Mouse (Mus musculus): ENCODE measurements around the gene Pkd2. TPM values are rescaled to one million over a fixed set of nuclear protein-coding genes. Genes with fewer than 3 reads are reported as not detected.
"Not testable (repeated sequence)": the region's sequence is repeated elsewhere in the genome, so short reads cannot be mapped to it uniquely, and the experiment has no call there.

Pkd2 gene
- 10 to 100 TPM; 25.2 to 26.7 TPM for total RNA-seq (2021)
- long read RNA-seq, experiment 1, full-length matches to known transcripts: 20 of 37 reads
- long read RNA-seq, experiment 1, partial matches to known transcripts: 8 of 37 reads
- long read RNA-seq, experiment 1, other reads (novel, unspliced or antisense): 9 of 37 reads
- long read RNA-seq, experiment 2, full-length matches to known transcripts: 8 of 22 reads
- long read RNA-seq, experiment 2, partial matches to known transcripts: 6 of 22 reads
- long read RNA-seq, experiment 2, other reads (novel, unspliced or antisense): 8 of 22 reads

DNA sequence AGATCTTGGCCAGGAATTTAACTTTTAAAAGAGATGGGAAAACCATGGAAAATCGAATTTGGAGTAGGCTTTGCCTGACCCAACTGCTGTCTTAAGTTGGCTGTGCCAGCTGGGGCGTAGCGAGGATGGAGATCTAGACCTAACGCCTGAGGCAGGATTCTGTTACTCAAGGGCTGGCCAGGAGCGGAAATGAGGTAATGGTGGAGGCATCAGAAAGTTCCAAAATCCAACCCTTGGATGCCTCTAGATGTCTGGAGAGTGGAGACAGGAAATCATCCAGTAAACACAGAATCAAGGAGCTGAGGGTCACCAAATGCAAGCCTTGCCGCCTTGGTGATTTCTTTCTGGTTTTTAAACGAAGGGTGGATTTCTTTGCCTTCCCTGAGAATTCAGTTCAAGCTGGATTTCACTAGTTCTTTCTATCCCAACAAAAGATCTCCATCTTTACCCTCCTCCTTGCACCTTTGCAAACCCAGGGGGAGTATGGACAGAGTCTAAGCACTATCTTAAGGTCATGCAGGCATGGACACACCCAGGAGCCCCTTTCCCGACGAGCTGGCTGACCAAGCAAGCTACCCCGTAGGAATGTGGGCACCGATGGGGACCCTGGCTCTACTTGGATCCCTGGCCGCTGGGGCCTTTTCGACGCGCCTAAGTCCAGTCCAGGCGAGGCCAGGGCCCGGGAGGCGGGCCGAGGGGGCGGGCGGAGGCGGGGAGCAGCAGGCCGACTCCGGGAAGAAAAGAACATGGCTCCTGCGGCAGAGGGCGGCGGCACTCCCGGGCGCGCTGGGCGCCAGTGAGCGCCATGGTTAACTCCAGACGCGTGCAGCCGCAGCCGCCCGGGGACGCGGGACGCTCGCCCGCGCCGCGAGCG, at the start of gene Pkd2:
TSS of gene Pkd2 (plus strand) at position 619 of the 874 bp plus-strand sequence.
- peak in 1 of 2 experiments; percentile 62 for DNase-seq (ENCODE audit: low spot score in 2 of 2)
- intact Hi-C loops (cut with DNase I): no loop called here

DNA sequence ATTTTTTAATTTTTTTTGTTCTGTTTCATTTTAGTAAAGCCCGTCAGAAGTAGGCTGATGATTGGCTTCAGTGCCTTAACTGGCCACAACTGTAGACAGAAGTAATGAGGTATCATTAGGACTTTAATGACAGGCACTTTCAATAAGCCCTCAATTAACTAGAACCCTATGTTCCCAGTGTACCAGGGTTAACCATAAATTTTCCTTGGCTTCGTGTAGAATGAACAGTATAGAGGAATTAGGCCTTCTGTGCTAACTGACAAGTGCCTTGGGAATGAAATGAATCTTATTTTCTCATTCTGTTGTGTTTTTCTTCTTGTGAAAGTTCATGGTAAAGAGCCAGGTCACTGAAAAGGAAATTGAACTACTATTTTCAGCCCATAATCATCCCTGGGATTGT, 43.3 kb upstream of the Pkd2 start:
- DNase-seq (ENCODE audit: low spot score in 2 of 2): no peak
- intact Hi-C loops (cut with DNase I): no loop called here

DNA sequence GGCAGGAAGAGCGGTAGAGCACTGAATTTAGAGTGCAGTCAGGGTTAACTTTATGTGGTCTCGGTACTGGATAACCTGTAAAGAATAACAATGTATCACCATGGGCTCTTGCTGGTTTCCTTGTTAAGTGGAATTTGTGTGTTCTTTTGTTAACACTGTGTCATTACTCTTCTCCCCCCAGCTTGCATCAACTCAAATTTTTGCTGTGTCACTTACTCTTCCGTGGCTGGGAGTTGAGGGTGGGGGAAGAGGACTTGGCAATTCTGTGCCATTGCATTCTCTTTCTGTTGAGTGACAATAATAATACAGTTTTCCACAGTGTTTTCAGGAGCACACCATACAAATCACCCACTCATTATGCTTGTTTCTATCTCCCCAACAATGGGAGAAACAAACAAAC, 42.2 kb upstream of the Pkd2 start:
- intact Hi-C loops (cut with DNase I): no loop called here
- no peak for DNase-seq (ENCODE audit: low spot score in 2 of 2)

DNA sequence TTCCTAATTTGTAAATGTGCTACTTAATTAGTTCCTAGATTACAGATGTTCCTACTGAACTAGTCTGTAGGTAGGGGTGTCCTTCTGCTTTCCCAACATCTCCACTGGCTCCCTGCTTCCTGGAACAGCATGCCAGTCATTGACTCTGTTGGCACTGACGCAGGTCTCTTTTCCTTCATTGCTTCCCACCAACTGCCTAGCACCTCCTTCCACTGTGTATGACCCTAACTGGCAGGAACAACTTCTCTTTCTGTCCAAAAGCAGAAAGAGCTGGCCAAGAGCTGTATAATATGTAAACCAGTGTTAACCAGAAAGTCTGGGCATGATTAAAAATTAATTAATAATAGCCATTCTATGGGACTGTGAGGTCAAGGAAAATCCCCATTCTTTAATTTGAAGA, 41.5 kb upstream of the Pkd2 start:
- no peak for DNase-seq (ENCODE audit: low spot score in 2 of 2)
- intact Hi-C loops (cut with DNase I): no loop called here

DNA sequence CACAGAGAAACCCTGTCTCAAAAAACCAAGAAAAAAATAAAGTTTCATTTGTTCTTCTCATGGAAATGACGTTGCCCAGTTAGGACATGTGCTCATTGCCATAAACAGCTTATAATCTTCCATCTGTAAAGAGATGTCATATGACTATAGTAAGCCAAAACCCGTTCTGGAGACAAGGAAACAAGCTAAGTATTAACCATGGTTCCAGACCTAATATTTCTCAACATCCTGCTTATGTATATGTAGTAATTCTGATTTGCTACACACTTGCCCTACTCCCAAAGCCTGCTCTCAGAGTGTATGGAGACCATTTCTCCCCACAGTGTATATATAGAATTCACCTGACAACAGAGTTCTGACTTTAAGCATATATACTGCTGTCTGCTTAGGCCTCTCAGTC, 37.2 kb upstream of the Pkd2 start:
- DNase-seq (ENCODE audit: low spot score in 2 of 2): no peak
- intact Hi-C loops (cut with DNase I): no loop called here

DNA sequence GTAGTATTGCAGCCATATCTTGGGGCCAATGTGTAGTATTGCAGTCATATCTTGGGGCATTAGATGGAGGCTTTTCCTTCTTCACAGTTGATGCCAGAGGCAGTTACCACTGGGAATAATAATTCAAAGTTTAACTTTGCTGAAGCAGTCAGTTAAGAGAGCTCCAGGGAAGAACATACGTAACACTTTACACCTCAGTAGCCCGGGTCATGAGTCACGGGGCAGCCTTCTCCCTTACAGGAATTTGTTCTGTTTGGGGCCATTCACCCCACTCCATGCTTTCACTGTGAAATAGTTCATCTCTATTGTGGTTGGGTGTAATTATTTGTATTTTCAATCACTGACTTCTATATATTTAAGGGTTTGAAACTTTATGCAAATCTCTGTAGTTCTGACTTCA, 35.4 kb upstream of the Pkd2 start:
- no peak for DNase-seq (ENCODE audit: low spot score in 2 of 2)
- intact Hi-C loops (cut with DNase I): no loop called here

DNA sequence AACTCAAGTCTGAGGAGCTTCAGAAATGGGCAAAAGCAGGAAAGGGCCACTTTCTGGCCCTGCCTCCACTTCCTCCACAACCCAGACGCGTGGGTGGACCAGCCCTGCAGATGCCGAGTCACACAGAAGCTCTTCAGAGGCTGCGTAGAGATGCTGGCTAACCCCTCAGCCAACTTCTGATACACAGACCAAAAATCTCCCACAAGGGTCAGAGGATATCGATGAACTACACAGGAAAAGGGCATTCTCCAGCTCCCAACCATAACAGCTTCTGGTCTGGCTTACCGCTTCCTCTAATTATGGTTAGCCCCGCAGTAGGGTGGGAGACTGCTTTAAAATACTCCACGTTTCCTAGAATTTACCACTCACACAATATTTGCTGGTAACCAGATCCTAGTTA, 33.3 kb upstream of the Pkd2 start:
- intact Hi-C loops (cut with DNase I): no loop called here
- DNase-seq (ENCODE audit: low spot score in 2 of 2): no peak

DNA sequence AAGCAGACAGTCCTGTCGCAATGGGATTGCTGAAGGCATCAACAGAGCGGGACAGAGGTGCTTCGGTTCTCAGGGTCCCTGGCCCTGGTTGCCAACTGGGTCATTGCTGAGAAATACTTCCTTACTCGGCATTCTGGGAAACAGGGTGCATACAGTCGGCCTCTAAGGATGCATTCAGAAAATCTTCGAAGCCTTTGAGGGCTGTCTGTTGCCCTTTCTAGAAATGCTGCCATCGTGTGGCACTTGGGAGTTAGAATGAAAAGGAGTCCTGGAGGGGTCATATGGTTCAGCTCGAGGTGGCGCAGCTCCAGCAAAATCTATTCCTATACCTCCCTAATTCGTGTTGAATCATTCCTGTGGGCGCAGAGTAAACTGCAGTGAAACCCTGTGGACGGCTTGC, 26.4 kb upstream of the Pkd2 start:
- DNase-seq (ENCODE audit: low spot score in 2 of 2): peak in 1 of 2 experiments; percentile 27
- intact Hi-C loops (cut with DNase I): loop anchor here (5.0 kb wide), 2 partner anchors 76 to 91 kb away; no protein-coding TSS in a partner anchor

DNA sequence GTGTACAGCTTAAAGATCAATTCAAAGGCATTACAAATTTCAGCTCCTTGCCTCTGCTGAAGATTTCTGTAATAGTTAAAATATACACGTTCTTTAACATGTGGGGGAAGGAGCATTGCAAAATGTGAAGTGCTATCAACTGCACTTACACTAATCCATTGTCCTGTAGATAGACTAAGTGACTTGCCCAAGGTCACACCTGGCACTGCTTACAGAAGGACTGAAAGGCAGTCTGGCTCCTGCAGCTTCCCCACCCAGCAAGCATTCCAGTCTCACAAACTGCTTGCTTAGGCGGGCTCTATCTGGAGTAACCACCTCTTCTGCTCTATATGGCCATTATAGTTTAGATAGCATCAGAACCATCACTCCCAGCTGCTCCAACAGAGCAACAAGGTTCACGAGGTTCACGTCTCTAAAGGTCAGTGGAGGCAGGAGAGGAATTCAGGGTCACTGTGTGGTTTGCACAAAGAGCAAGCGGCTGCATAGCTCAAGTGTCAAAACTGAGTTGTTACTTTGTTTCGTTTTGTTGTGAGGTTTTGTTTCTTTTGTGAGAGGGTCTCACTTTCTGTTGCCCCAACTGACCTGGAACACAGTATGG, 25.2 kb upstream of the Pkd2 start:
- DNase-seq (ENCODE audit: low spot score in 2 of 2): no peak
- intact Hi-C loops (cut with DNase I): loop anchor here (5.0 kb wide), 2 partner anchors 77 to 92 kb away; no protein-coding TSS in a partner anchor

DNA sequence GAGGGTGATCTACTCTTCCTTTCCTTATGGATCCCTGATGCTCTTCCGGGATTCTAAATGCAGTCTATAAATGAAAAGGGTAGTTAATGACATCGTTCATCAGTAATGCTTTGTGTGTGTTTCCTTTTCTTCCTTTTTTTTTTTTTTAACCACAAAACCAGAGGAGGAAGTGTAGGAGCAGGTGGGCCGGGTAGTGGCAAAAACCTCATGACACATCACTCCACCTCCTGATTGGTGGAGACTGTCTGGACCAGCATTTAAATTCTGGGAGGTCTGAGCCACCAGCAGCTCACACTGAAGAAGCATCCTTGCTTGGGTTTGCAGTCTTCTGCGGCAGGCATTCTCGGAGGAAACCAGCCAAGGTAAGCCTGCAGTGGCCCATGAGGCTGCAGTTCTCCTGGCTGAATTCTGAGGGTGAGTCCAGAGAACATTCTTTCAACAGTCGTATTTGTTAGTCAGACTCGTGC, 24.4 kb upstream of the Pkd2 start, which contains the start of gene Spp1:
TSS of gene Spp1 (plus strand) at position 284 of the 467 bp plus-strand sequence.
- DNase-seq (ENCODE audit: low spot score in 2 of 2): no peak
- intact Hi-C loops (cut with DNase I): loop anchor here (5.0 kb wide), 2 partner anchors 78 to 93 kb away; no protein-coding TSS in a partner anchor

DNA sequence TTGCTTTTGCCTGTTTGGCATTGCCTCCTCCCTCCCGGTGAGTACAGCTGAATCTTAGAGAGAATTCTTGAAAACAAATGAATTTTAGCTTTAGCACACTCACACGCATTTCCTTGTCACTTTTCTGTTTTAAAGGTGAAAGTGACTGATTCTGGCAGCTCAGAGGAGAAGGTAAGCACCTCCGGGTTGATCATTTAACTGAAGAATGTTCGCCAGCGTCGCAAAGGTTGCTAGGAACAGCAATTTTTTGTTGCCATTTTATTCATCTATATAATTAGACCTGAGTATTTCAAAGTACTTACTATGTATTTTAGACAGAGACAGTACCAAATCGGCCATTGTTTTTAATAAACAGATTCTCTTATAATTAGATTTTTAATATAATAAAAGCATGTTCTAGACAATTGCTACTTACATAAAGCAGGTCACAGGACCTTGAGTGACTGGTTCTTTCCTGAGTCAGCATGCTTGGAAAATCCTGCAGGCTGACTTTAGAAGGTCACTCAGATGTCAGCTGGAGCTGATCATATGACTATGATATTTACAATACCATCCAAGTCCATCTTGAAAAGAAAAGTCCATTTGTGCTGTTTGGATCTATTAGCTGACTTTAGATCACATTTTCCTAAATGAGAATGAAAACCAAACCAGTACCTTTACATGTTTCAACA, 22.7 kb upstream of the Pkd2 start:
- no peak for DNase-seq (ENCODE audit: low spot score in 2 of 2)
- intact Hi-C loops (cut with DNase I): no loop called here

DNA sequence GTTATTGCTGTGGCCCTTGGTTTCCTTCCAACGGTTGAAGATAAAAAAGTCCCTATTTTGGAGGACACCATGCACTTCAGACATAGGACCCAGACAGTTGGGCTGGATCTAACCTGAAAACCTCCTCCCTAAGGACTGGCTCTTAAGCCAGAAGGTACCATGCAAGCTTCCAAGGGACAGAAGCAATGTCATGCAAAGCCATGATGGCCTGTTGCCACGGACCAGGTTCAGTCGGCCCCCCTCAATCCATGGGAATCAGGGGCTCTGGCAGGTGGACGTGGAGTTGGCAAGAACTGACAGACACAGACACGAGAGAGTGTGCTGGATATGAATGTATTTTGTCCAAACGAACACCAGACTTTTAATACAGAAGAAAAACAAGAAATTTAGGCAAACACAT, 16.9 kb upstream of the Pkd2 start:
- intact Hi-C loops (cut with DNase I): no loop called here

DNA sequence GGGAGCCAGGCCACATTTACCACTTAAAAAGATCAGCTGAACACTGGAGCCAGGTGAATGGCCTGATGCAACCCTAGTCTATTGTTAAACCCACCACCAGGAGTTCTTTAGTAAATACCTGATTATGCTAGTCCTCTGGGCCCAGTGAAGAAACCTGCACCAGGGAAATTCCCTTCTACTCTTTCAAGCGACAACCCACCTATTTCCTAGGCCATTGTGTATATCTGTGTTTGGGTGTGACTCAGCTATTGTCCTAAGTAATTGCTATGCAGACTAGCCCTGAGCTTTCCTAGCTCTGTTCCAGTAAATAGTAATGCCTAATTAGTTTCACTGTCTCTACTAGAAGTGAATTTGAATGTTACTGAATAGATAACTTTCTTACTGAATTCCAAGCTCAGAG, 16.4 kb upstream of the Pkd2 start:
- intact Hi-C loops (cut with DNase I): no loop called here

More for the DNA sequence above, 16.9 kb upstream of the Pkd2 start:
- no peak for DNase-seq (ENCODE audit: low spot score in 2 of 2)

DNA sequence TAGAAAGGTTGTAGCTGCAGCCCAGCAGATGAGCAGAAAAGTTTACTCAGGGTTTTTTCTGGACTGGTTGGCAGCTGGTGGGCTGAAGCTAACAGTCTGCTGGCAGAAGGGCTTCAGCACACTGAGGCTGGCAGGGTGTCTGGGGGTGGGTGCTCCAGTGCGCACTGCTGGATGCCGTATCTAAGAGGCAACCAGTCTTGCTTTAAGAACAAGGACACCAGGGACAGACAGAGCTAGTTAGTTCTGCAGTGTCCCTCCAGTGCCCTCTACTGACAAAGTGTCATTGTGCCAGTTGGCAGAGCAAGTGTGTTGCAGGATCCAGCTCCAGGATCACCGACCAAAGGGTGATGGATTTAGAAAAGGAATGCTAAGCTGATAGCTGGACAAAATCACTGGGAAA, 13.1 kb upstream of the Pkd2 start:
- intact Hi-C loops (cut with DNase I): loop anchor here (5.0 kb wide), 2 partner anchors 104 to 229 kb away; no protein-coding TSS in a partner anchor
- DNase-seq (ENCODE audit: low spot score in 2 of 2): peak; percentile 76 to 88

More for the DNA sequence above, 16.4 kb upstream of the Pkd2 start:
- no peak for DNase-seq (ENCODE audit: low spot score in 2 of 2)

DNA sequence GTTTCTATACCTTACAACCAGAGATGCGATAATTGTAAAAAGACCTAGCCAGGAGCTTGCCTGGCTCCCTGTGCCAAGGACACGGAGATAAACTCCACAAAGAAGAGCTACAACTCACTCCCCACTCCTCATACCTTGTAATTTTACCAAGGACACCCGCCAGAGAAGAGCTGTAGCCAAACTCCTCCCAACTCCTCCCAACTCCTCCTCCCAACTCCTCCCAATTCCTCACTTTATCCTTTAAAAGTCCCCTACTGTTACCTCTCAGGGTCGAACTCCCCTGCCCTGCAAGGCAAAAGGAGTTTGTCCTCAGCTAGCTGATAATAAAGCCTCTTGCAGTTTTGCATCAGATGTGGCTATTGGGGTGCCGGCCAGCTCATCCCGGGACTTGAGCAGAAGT, 10.9 kb upstream of the Pkd2 start:
- not testable (repeated sequence) for DNase-seq (ENCODE audit: low spot score in 2 of 2)
- intact Hi-C loops (cut with DNase I): loop anchor here (5.0 kb wide), 2 partner anchors 106 to 231 kb away; no protein-coding TSS in a partner anchor

DNA sequence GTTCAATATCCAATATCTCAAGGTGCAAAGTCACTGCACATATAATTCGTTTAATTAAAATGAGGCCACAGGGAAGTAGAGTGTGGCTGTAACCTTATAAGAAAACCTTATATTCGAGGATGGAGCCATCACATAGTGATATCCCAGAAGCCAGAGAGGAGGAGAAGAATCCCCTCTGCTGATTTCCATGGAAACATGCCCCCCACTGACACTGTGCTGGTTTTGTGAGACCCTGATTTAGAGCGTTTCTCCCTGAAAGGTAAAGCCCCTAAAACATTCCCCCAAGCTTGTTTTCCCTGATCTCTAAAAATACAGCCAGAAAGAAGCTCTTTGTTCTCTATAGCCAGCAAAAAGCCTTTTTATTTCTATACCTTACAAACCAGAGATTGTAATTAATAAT, 9.8 kb upstream of the Pkd2 start:
- no peak for DNase-seq (ENCODE audit: low spot score in 2 of 2)
- intact Hi-C loops (cut with DNase I): loop anchor here (5.0 kb wide), 2 partner anchors 107 to 232 kb away; no protein-coding TSS in a partner anchor

DNA sequence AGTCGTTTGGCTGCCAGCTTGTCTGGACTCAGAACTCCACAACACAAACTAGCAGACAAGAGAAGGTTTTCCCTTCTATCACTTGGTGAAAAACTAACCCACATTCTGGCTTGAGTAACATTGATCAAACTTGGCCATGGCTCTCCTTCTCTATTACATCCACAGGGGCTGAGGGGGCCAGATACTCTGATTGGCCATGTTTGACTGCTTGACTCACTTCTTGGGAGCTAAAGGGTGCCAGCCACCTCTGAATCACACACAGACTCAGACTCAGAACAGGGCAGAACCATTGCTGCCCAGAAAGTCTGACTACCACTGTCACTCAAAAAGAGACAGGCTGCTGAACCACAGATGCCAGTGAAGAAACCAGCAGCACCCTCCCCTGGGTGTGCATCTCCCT, 6.2 kb upstream of the Pkd2 start:
- intact Hi-C loops (cut with DNase I): no loop called here
- DNase-seq (ENCODE audit: low spot score in 2 of 2): no peak

DNA sequence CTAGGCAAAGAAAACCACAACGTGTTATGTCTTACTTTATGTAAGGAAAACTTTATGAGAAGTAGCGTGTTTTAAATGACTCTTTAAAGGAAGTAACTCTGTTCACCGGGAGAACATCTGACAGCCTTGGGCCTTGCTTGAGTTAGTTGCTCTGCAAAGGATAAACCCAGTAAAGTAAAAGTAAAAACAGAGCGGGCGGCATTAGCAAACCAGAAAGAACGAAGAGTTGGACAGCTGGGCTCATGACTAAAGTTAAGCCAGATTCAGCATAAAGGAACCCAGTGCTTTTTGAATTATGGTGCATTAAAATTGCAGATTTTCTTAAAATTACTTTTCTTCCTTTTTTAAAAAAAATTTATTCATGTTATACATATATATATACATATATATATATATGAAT, 4.7 kb upstream of the Pkd2 start:
- DNase-seq (ENCODE audit: low spot score in 2 of 2): no peak
- intact Hi-C loops (cut with DNase I): no loop called here

DNA sequence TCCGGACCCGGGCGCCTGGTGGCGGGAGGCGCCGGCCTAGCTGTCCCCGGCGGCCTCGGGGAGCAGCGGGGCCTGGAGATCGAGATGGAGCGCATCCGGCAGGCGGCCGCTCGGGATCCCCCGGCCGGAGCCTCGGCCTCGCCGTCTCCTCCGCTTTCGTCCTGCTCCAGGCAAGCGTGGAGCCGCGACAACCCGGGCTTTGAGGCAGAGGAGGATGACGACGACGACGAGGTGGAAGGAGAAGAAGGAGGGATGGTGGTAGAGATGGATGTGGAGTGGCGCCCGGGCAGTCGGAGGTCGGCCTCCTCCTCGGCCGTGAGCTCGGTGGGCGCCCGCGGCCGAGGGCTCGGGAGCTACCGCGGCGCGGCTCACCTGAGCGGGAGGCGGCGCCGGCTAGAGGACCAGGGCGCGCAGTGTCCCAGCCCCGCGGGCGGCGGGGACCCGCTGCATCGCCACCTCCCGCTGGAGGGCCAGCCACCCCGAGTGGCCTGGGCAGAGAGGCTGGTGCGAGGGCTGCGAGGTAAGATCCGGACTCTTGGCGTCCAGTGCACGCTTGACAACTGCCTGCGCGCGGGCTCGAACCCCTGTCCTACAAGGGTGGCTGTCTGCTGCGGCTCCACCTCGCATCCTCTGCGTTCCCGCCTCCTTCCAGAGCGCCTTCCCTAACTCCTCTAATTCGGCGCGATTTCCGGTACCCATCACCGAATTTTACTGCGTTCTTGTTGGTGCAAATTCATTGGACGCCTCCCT, 631 bp downstream of the Pkd2 start:
- peak; percentile 68 to 78 for DNase-seq (ENCODE audit: low spot score in 2 of 2)
- intact Hi-C loops (cut with DNase I): no loop called here

Measured in left cerebral cortex, postnatal 14 days (tissue).